Mouse (Mus musculus) liver, embryonic 12.5 days (tissue): ENCODE measurements around the gene Olfr716. TPM values are rescaled to one million over a fixed set of nuclear protein-coding genes. Genes with fewer than 3 reads are reported as not detected.
"Not testable (repeated sequence)": the region's sequence is repeated elsewhere in the genome, so short reads cannot be mapped to it uniquely, and the experiment has no call there.

ENCODE experiments used
- ATAC-seq: fragments of 200-750 bp; cut with Nextera tagmentation; 2 replicates; pipeline ENCODE4 v1.8.0; 2017; ENCODE audit warnings: moderate number of reproducible peaks, mild to moderate bottlenecking, moderate library complexity
- H3K27ac ChIP-seq: fragments of 300-500 bp; sonication (generic); 2 replicates; pipeline ENCODE4 v1.5.1; 2016; ENCODE audit warnings: mild to moderate bottlenecking
- H3K27me3 ChIP-seq: fragments of 300-500 bp; sonication (generic); replicated peaks from 2 replicates; pipeline ENCODE4 v1.6.1; 2016; ENCODE audit warnings: mild to moderate bottlenecking, moderate library complexity
- H3K36me3 ChIP-seq: fragments of 300-500 bp; sonication (generic); 2 replicates; pipeline ENCODE4 v1.6.1; 2016; ENCODE audit warnings: mild to moderate bottlenecking, moderate library complexity
- H3K4me1 ChIP-seq: fragments of 300-500 bp; sonication (generic); 2 replicates; pipeline ENCODE4 v1.6.1; 2016
- H3K4me2 ChIP-seq: fragments of 300-500 bp; sonication (generic); 2 replicates; pipeline ENCODE4 v1.6.1; 2016; ENCODE audit warnings: mild to moderate bottlenecking, moderate library complexity
- H3K4me3 ChIP-seq: fragments of 300-500 bp; sonication (generic); 2 replicates; pipeline ENCODE4 v1.5.1; 2016; ENCODE audit warnings: mild to moderate bottlenecking, moderate library complexity
- H3K9ac ChIP-seq: fragments of 300-500 bp; sonication (generic); 2 replicates; pipeline ENCODE4 v1.6.1; 2016; ENCODE audit warnings: mild to moderate bottlenecking, moderate library complexity
- H3K9me3 ChIP-seq: fragments of 300-500 bp; sonication (generic); replicated peaks from 2 replicates; pipeline ENCODE4 v1.6.1; 2016; ENCODE audit warnings: mild to moderate bottlenecking, moderate library complexity
- WGBS: fragments of 180-500 bp; shearing (Covaris S2); methylation state at CpG from one replicate; pipeline ENCODE4 v1.1.7; 2016; ENCODE audit not compliant: insufficient replicate concordance; 5-methylcytosine and 5-hydroxymethylcytosine counted together
- polyA plus RNA-seq: library from polyadenylated mRNA; unstranded; fragments of >200 nt; fragmentation: Nextera tagmentation; extraction: Ambion mirVana; gene quantifications from 2 replicates; pipeline ENCODE4 v1.2.1, GENCODE M21; 2016

Olfr716 gene
- polyA plus RNA-seq = not detected in 2 replicates

DNA sequence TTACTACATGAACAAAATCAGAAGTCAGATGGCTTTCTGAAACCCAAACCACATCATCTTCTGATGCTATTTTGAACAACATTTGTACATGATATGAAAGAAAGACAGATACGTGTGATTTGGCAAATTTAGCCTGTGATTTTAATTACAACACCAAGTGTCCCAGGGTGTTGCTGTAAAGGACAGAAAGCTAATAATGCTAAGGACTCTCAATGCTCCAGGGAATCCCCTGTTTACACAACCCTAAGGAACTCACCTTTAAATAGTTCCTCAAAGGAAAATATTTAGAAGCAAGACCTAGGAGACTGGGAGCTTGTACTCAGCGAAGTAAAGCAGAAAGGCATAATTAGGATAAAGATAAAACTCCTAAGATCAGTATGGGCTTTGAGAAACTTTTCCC, at the start of gene Olfr716:
Olfr716 (plus strand) TSS at position 301 of the 400 bp plus-strand sequence.
- H3K9me3 ChIP-seq, H3K4me1 ChIP-seq, H3K4me3 ChIP-seq, H3K27ac ChIP-seq, H3K36me3 ChIP-seq, ATAC-seq, H3K4me2 ChIP-seq, H3K9ac ChIP-seq, H3K27me3 ChIP-seq: not testable (repeated sequence)
- 50% methylated on average over 2 of the region's 2 CpGs for WGBS

DNA sequence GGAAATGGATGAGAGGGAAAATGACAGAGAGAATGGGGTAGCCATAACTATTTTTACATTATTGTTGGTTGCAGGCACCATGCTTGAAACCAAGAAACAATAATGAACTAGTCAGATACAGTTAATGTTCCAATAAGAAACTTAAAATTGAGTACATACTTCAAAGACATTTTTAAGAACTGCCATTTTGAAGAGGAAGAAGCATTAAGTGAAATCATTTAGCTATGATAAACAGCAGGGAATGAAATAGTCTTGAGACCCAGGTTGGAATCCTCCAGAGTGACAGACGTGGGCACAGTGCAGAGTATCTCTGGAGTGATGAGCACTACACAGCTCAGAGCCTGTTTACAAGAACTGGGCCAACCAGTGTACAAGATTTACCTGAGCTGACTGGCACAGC, 45.2 kb upstream of the Olfr716 start, which contains the start of gene Olfr17:
Olfr17 (plus strand) TSS at position 301 of the 400 bp plus-strand sequence.
- Histone ChIP-seq H3K36me3 (no peaks in the 10 kb centered on the region), H3K4me3 (no peak within 1 kb of the TSS), H3K27me3 (no peaks in the 10 kb centered on the region), H3K9me3 (peaks cover 4% of the 10 kb centered on the region; the same call in 1 of the 2 replicates), H3K27ac (no peak within 1 kb of the TSS), H3K4me1 (no peaks in the 10 kb centered on the region), H3K4me2 (no peak within 1 kb of the TSS), H3K9ac (no peak within 1 kb of the TSS)
- no peak for ATAC-seq
- 21% methylated on average over 1 of the region's 1 CpGs for WGBS

DNA sequence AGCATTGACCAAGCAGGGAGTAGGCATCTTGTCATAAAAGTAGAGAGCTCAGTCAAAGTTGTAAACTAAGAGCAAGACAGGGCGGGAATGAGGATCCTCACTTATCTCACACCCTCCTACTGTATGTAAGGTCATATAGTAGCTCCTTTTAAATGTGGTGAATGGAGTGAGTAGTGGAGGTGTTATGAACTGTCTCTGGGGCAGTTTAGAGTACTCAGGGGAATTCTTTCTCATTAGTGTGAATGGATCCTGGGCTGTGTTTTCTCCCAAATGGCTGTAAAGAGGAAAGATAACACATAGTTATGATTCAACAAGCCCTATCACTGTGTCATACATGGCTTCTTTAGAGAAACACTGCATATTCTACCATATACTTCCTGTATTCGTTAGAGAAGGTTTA, 27.9 kb upstream of the Olfr716 start, which contains the start of gene Olfr715b:
Olfr715b (minus strand) TSS at position 101 of the 400 bp plus-strand sequence.
- 68% methylated on average over 2 of the region's 2 CpGs for WGBS
- not testable (repeated sequence) for ATAC-seq, H3K27ac ChIP-seq, H3K36me3 ChIP-seq, H3K4me2 ChIP-seq, H3K9ac ChIP-seq, H3K4me1 ChIP-seq, H3K9me3 ChIP-seq, H3K27me3 ChIP-seq, H3K4me3 ChIP-seq

DNA sequence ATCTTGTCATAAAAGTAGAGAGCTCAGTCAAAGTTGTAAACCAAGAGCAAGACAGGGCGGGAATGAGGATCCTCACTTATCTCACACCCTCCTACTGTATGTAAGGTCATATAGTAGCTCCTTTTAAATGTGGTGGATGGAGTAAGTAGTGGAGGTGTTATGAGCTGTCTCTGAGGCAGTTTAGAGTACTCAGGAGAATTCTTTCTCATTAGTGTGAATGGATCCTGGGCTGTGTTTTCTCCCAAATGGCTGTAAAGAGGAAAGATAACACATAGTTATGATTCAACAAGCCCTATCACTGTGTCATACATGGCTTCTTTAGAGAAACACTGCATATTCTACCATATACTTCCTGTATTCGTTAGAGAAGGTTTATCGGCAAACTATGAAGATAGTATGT, 7.1 kb upstream of the Olfr716 start, which contains the start of gene Olfr715:
Olfr715 (minus strand) TSS at position 101 of the 400 bp plus-strand sequence.
- H3K9ac ChIP-seq, H3K27me3 ChIP-seq, H3K36me3 ChIP-seq, H3K4me3 ChIP-seq, H3K9me3 ChIP-seq, ATAC-seq, H3K4me2 ChIP-seq, H3K4me1 ChIP-seq, H3K27ac ChIP-seq: not testable (repeated sequence)
- 72% methylated on average over 3 of the region's 3 CpGs for WGBS

DNA sequence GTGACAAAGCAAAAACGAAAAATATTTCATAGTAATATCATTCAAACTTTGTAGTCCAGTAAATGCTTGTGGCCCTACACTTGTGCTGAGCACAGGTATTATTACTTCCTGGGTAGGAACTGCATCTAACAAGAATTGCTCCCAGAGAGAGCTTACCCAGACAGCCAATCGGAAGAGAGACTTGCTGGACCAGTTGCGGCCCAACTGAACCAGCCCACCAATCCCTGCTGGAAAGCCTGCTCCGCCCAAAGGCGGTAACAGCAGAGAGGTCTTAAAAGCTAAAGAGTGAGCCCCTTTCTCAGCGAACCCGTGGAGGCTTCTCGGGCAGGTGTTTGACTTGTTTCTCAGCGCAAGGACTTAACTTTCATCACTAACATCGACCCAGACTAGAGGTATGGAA, 28.6 kb downstream of the Olfr716 start, which contains the start of gene Nlrp14:
Nlrp14 (plus strand) TSS at position 301 of the 400 bp plus-strand sequence.
- H3K9me3 ChIP-seq = 0 out of 2 replicates have a peak, but pooled peaks cover 5% of the 10 kb centered on the region
- H3K4me3 ChIP-seq = no peak within 1 kb of the TSS
- H3K4me1 ChIP-seq = no peaks in the 10 kb centered on the region
- ATAC-seq = no peak
- WGBS = 68% methylated on average over 10 of the region's 10 CpGs
- no peak within 1 kb of the TSS for H3K27ac ChIP-seq
- no peaks in the 10 kb centered on the region for H3K36me3 ChIP-seq
- no peak within 1 kb of the TSS for H3K4me2 ChIP-seq
- no peak within 1 kb of the TSS for H3K9ac ChIP-seq
- H3K27me3 ChIP-seq = no peaks in the 10 kb centered on the region

DNA sequence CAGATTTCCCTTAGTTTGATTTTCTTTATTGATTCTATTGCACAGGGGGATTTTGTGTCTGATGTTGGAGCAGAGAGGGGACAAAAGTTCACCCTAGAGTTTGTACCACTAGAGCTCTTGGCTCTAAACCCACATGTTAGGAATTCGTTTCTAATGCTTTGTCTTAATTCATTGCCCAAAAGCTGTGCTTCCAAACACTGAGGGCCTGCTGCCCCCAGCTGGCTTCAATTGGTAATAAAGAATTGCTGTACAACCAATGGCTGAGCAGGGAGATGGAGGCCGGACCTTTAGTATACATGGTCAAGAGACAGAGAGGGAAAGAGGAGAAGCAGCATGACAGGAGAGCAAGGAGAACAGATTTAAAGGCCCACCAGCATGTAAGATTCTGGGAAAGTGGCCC, 42.3 kb downstream of the Olfr716 start:
- Histone ChIP-seq H3K4me2 (no peak overlapping the region), H3K9me3 (no peaks in the 10 kb centered on the region), H3K36me3 (no peaks in the 10 kb centered on the region), H3K4me1 (no peaks in the 10 kb centered on the region), H3K27ac (no peak overlapping the region), H3K9ac (no peak overlapping the region), H3K4me3 (no peak overlapping the region), H3K27me3 (no peaks in the 10 kb centered on the region)
- 36% methylated on average over 2 of the region's 2 CpGs for WGBS
- ATAC-seq = no peak

Other genes starting within 250 kb of the Olfr716 start
- not detected in 2 replicates for gene Olfr707, start 237.1 kb upstream of the Olfr716 start, polyA plus RNA-seq
- gene Olfr1532-ps1, start 230.3 kb upstream of the Olfr716 start, polyA plus RNA-seq = not detected in 2 replicates
- not detected in 2 replicates for gene Olfr709-ps1, start 206.1 kb upstream of the Olfr716 start, polyA plus RNA-seq
- not detected in 2 replicates for gene Olfr710, start 190.0 kb upstream of the Olfr716 start, polyA plus RNA-seq
- not detected in 2 replicates for gene Olfr6, start 174.4 kb upstream of the Olfr716 start, polyA plus RNA-seq
- not detected in 2 replicates for gene Olfr711, start 162.9 kb upstream of the Olfr716 start, polyA plus RNA-seq
- not detected in 2 replicates for gene Olfr2, start 132.3 kb upstream of the Olfr716 start, polyA plus RNA-seq
- not detected in 2 replicates for gene Olfr713, start 107.2 kb upstream of the Olfr716 start, polyA plus RNA-seq
- not detected in 2 replicates for gene Olfr714, start 67.3 kb upstream of the Olfr716 start, polyA plus RNA-seq
- not detected in 2 replicates for gene Olfr17, start 45.1 kb upstream of the Olfr716 start, polyA plus RNA-seq
- gene Olfr715b, start 28.0 kb upstream of the Olfr716 start, polyA plus RNA-seq = not detected in 2 replicates
- not detected in 2 replicates for gene Olfr715, start 7.2 kb upstream of the Olfr716 start, polyA plus RNA-seq
- not detected in 2 replicates for gene Nlrp14, start 28.7 kb downstream of the Olfr716 start, polyA plus RNA-seq
- gene Rbmxl2, start 71.1 kb downstream of the Olfr716 start, polyA plus RNA-seq = not detected in 2 replicates
- gene Syt9, start 232.4 kb downstream of the Olfr716 start, polyA plus RNA-seq = 1.0 and 1.6 TPM in 2 replicates